Mouse (Mus musculus) adrenal gland, adult 2 months (tissue): ENCODE data around the gene Rph3al. TPM values are rescaled to one million over a fixed set of nuclear protein-coding genes. Genes with fewer than 3 reads are reported as not detected.
A peak's percentile ranks its signal among the peaks of the same experiment; 100 is the strongest.

Experiments
- DNase-seq: peaks from one replicate; pipeline ENCODE4 v3.0.0; 2021
- polyA plus RNA-seq: library from polyadenylated mRNA; depleted of rRNA; stranded (reverse); fragments of >200 nt; gene quantifications from 2 replicates; pipeline ENCODE4 v1.2.3, GENCODE M21; 2012; rRNA removed
- total RNA-seq, 2 experiments: library from RNA; stranded (reverse); gene quantifications; 2 replicates each; pipeline ENCODE4 v1.2.3; 2021

The Rph3al gene
- total and polyA plus RNA-seq, 3 experiments: 16.6 to 19.6 (median 18.0) TPM

DNA sequence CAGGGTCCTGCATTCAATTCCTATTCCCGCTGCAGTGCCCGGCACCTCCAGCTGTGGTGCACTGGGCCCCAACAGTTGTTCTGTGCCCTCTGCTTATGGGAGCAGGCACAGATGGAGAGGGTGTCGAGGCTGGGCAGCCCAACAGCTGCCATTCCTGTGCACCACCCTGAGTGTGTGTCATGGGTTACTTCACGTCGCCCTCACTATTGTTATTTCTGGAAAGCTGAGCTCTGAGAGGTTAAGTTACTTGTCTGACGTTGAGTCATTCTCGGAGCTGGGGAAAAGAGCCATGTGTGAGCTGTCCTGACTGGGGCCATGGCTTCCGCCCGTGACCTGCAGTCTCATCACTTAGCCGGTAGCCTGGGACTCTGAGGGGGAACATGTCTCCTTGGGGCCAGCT lies 125.1 kb downstream of the Rph3al start:
- peak; percentile 80 for DNase-seq

DNA sequence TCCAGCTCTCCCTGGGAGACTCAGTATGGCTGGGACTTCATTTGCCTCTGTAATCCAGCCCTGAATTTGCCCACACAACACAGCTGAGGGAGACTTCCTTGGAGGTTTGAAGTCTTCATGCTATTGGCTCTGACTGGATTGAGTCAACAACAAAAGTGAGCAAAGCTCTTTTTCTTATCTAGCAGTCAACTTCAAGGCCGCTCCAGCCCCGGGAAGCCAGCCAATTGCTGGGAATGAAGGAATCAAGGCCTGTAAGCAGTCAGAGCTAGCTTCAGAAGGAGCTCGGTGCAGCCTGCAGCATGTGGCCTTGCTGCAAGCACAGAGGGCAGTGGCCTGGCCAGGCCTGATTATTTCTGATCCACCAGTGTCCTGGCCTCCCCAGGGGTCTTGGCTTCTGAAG lies 126.3 kb downstream of the Rph3al start:
- peak; percentile 99 for DNase-seq

DNA sequence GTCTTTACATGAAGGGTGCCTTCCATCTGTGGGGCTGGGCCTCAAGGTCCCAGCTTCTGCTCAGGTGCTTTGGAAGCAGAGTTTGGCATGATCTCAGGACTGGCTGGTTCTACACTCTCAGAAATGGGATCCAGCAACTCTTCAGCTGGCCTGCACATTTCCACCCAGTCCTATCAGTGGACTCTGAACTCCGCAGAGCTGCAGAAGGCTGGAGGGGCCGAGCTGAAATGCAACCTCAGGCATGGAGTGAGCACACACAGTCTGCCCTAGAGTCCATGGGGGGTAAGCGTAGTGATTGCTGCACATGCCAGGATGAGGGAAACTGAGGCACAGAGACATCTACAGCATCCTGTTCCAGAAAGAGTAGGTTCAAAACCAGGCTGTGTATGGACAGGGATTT lies 127.7 kb downstream of the Rph3al start:
- DNase-seq: no peak

DNA sequence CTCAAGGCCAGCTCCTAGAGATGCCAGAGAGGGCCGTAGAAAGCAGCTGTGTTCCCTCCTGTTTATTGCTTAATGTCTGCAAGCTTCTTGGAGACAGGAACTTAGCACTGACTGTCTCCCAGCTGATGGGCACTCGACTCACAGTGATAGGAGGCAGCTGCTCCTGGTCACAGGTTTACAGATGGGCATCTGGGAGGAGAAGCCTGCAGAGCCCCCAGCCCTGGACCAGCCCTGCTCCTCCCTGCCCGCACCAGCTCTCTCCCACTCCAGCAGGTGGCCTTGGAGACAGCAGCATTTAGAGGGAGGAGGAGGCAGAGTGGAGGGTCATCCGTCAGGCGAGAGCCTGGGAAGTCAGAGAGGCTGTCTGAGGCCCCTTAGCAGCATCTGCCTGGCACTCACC lies 130.7 kb downstream of the Rph3al start:
- DNase-seq: peak; percentile 64

DNA sequence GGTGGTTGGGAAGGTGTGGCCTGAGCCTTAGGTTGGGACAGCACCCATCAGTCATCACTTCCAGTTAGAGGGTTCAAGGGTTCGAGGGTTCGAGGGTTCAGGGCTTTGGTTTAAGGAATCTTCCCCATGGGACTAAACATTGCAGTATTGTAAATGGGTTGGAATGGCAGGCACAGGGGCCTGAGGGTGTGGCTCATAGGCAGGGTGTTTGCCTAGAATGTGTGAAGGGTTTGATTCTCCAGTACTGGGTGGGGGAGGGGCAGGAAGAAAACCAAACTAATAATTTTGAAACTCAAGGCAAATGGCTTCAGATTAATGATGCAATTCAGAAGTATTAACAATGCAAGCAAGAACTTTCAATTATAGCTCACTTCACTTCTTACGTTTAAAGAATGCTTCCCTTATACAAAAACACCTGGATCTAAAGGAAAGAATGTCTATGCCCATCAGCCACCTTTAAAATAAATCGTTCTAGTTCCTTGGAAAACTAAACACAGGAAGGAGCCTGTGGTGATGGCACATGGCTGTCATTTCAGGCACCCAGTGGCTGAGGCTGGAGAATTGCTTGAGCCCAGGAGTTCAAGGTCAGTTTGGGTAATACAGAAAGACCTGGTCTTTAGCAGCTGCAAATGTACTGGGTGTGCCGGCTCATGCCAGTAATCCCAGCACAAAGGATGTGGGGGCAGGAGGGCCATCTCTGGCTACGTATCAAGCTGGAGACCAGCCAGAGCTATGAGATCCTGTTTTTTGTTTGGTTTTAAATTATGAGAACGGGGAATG lies 136.3 kb downstream of the Rph3al start:
- DNase-seq: no peak

DNA sequence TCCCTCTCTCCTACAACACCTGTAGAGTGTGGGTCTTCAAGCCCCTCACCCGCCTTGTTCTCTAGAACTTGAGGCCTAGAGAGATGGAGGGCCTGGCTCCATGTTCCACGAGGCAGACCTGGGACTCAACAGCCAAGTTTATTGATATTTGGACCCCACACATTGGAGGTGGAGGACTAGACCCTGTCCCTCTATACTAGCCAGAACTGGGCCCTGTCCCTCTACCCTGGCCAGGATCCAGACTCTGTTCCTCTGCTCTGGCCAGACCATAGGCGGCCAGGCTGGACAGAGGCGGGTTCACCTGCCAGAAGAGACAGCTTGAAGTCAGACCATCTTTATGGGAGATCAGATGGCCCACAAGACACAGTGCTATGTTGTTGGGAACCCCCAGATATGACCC lies 136.9 kb downstream of the Rph3al start:
- no peak for DNase-seq

DNA sequence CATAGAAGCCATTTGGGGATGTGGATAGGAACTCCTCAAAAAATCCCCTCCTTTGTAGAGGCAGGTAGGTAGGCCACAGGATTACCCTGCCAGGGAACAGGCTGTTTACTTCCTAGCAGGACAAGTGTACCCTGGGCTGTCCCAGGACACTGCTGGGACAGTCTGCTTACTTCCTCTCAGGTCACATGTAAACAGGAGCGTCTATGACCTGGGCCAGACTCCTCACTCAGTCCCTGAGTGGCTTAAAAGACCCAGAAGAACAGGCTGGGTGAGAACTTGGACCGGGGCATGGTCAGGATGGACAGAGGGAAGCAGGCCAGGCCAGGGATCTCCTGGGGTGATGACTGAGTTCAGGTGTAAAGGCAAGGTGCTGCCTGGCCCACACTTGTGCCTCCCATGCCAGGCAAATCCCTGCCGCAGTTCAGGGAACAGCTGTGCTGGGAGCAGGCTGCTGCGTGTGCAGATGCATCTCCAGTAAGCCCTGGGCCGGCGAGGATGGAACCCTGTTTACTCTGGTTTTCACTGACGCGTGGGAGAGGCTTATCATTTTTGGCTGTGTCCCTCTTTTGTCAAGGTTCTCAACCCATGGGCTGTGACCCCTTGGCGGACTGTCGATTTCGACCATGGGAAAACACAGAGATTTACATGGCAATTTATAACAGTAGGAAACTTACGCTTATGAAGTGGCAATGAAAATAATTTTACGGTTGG lies 141.5 kb downstream of the Rph3al start:
- DNase-seq: no peak

DNA sequence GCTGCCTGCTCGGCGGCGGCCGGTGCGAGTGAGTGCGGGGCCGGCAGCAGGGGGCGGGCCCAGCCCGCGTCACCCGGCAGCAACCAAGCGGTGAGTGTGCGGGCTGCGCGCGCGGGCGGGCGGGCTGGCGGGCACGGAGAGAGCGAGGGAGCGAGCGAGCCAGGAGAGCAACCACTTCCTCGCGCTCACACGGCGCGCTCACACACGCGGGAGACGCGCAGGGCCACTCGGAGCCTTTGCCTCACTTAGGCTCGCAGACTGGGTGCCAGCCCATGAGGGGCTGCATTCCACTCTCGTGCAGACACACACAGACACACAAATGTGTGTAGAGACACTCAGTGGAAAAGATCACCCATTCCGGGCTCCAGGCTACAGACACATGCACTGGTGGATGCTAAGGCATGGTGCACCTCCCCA lies 142.2 kb downstream of the Rph3al start, which contains the start of gene Doc2b:
Gene Doc2b (minus strand): TSS at position 21 of the 417 bp plus-strand sequence.
- DNase-seq: peak; percentile 81

DNA sequence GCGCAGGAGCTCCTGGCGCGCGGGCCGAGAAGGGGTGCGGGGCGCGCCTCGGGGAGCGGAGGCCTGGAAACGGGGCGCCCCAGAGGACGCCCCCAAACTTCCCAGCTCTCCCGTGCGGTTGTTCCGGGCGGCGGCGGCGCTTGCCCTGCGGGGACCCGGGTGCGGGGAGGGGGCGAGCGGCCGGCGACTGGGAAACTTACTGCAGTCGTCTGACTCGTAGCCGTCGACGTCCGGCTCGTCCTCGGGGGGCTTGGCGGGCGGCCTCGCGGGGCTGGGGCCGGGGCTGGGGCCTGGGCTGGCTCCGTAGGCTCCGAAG lies 142.9 kb downstream of the Rph3al start:
- DNase-seq: no peak

DNA sequence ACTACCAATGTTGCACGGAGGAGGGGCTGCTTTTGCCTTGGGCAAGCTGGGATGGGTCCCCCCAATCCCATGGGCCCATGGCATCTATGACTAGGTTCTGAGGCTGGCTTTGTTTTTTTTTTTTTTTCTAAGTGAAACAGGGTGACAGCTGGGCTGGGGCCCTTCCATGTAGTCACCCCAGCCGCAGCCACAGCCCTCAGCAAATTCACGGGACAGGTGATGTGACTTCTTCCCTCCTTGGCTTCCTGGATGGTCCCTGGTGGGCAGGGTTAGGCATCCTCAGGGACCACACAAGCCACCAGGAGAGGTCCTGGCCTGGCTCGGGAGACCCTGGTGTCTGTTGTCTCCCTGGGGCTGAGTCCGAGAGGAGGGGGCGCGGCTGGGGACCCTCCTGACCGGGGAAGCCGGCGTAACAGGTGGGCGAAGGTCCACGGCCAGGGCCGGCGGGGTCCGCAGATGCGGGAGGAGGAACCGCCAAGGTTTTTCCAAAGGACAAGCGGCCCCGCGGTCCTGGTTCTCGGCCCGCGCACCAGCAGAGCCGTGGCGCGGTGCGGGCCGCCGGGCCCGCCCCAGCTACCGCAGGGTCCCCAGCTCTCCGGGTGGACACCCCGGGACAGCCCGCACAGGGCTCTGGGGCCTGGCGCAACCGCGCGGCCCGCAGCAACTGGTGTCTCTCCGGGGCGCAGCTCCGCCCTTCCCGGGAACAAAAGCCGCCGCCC lies 143.5 kb downstream of the Rph3al start:
- peak; percentile 73 for DNase-seq

DNA sequence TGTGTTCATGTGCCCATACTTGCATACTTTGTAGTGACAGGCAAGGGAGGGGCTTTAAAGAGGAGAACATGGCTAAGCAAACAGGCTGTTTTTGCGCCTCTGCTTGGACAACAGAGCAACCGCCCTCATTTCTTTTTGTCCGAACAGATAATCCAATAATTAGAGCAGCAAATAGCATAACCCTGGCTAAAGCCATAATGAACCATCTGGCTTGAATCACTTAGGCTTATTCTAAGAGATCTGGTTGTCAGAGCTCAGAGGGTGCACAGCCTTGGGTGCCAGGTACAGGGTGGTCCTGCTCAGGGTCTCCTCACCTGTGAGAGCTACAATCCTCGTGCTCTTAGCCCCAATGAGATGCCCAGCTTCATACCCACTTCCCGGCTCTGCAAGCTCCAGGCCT lies 144.9 kb downstream of the Rph3al start:
- no peak for DNase-seq

DNA sequence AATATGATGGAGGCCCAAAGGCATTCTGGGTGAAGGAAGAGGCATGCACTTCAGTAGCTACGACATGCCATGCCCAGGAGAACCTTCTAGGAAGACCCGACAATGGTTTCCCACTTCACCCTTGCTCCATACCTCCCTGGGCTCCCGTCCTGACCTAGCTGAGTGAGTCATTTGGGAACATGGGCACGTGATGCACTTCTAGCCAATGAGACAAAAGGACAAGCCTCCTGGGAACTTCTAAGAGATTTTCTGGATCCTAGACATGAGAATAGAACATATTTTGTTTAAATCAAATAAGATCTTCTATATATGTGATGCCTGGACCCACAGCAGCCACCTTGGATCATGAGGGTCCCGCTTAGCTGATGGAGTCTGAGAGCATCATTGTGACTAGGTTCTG lies 145.7 kb downstream of the Rph3al start:
- DNase-seq: no peak

DNA sequence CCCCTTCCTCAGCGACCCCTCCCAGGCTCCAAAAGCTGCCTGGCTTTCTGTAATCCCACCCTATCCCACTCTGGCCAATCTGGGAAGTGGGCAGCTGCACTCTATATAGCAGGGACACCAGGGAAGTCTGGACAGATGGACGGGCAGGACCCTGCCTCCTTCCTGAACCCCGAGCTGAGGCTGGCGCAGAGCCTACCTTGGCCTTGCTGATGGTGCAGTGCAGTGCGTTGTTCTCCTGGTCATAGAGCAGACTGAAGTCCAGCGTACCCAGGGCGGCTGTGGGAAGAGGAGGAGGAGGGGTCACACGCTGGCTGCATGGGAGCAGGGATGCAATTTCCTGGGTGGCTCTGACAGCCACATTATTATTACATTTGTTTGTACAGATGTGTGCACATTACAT lies 152.3 kb downstream of the Rph3al start:
- DNase-seq: no peak

DNA sequence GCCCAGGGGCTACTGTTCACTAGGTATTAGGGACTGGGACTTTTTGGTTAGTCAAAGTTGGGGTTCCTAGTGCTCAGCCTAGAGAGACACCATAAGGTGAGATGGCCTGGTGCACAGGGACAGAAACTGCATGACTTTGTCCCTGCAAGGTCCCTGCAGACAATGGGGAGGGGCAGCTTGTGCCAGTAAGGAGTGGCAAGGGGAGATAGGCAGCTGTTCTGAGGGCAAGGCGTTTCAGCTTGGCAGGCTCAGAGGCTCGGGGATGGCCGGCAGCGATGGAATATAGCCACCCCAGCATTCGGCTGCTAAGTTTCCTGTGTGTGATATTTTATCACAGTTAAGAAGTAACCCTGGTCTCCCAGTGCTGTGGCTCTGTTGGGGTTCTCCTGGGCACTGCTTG lies 154.4 kb downstream of the Rph3al start:
- no peak for DNase-seq

DNA sequence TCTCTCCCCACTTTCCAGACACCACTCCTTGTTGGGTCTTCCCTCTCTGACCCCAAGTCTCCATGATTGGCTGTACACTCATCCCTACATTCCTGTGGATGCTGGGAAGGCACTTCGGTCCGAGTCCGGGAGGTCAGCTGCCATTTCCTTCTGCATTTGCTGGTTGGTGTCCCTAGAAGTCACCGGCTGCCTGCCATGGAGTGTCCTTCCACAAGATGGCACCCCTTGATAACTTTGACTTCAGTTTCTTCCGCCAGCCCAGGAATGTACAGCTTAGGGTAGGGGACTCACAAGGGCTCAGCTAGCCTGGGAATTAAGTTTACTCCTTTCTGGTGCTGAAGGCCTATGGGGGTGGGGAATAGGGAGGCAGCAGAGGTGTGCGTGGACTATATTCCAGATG lies 156.3 kb downstream of the Rph3al start:
- peak; percentile 82 for DNase-seq

Other genes starting within 250 kb of the Rph3al start
- 100 to 1,000 TPM; 656 to 668 TPM for gene Ywhae, start 205.6 kb downstream of the Rph3al start, total RNA-seq
- gene Ywhae, start 205.6 kb downstream of the Rph3al start, polyA plus RNA-seq: 41.3 and 57.3 TPM in 2 replicates
- 10 to 100 TPM; 10.6 to 23.5 TPM for gene Doc2b, start 142.4 kb downstream of the Rph3al start, total RNA-seq
- gene Doc2b, start 142.4 kb downstream of the Rph3al start, polyA plus RNA-seq: 9.5 and 13.9 TPM in 2 replicates
- not detected for gene 1700016K19Rik, start 61.5 kb upstream of the Rph3al start, total RNA-seq
- not detected in 2 replicates for gene 1700016K19Rik, start 61.5 kb upstream of the Rph3al start, polyA plus RNA-seq
- 10 to 100 TPM; 14.8 to 29.8 TPM for gene Rflnb, start 89.4 kb upstream of the Rph3al start, total RNA-seq
- gene Rflnb, start 89.4 kb upstream of the Rph3al start, polyA plus RNA-seq: 23.1 and 30.5 TPM in 2 replicates
- gene Vps53, start 241.2 kb upstream of the Rph3al start, total RNA-seq: 10 to 100 TPM; 51.6 to 61.2 TPM
- 12.9 and 20.2 TPM in 2 replicates for gene Vps53, start 241.2 kb upstream of the Rph3al start, polyA plus RNA-seq
- 1 to 10 TPM; 5.6 to 5.8 TPM for gene Fam57a, start 241.2 kb upstream of the Rph3al start, total RNA-seq
- gene Fam57a, start 241.2 kb upstream of the Rph3al start, polyA plus RNA-seq: 7.3 and 9.8 TPM in 2 replicates